Mouse (Mus musculus) brain, embryonic 14.5 days (tissue): ENCODE data around the gene Plekhg5. TPM values are rescaled to one million over a fixed set of nuclear protein-coding genes. Genes with fewer than 3 reads are reported as not detected.

Experiments
- DNase-seq: peaks from one replicate; pipeline ENCODE4 v3.0.0-alpha.2; 2011; ENCODE audit warnings: low read depth
- CTCF ChIP-seq: fragments of 200-500 bp; IDR thresholded peaks from 2 replicates; pipeline ENCODE4 v1.5.1; 2012; ENCODE audit warnings: inconsistent platforms, mild to moderate bottlenecking, moderate library complexity, borderline replicate concordance; ENCODE audit not compliant: insufficient read depth, insufficient read length; ENCODE audit errors: extremely low read depth
- POLR2A ChIP-seq: fragments of 200-500 bp; IDR thresholded peaks from 2 replicates; pipeline ENCODE4 v1.6.1; 2012; ENCODE audit warnings: mild to moderate bottlenecking, inconsistent platforms, borderline replicate concordance; ENCODE audit not compliant: poor library complexity, insufficient read depth, insufficient read length, severe bottlenecking; ENCODE audit errors: extremely low read depth
- polyA plus RNA-seq: library from polyadenylated mRNA; depleted of rRNA; stranded (reverse); fragments of >200 nt; gene quantifications from 2 replicates; pipeline ENCODE4 v1.2.3, GENCODE M21; 2012

The Plekhg5 gene
- polyA plus RNA-seq, 1 experiment, result 18.6 TPM

- peak; percentile 22 for DNase-seq
- TF ChIP-seq POLR2A (no peak), CTCF (no peak)
Measured at GRCm38 (mm10) chr4:152092751-152093293, 20.5 kb downstream of the Plekhg5 start.

DNA sequence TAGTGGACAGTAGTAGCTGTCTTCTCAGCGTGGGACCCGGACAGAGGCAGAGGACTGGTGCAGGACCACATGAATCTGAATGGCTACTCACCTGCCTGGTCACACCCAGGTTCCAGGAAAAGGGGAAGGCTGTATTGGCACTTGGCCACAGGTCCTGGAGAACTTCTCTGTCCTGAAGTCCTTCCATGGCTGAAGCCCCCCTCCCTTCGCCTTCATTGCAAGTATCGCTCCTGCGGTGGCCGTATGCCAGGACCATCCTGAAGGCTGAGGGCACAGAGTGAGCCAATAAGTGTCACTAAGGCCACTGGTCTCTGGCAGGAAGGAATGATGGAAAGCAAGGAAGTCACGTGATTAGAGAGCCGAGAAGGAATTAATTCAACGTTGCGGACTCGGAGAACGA lies 21.9 kb downstream of the Plekhg5 start:
- TF ChIP-seq POLR2A (no peak), CTCF (no peak)
- DNase-seq, result no peak

GRCm38 (mm10) chr4:152095937-152096910 lies 23.9 kb downstream of the Plekhg5 start:
- TF ChIP-seq CTCF (peak; percentile 77), POLR2A (no peak)
- peak; percentile 58 for DNase-seq

DNA sequence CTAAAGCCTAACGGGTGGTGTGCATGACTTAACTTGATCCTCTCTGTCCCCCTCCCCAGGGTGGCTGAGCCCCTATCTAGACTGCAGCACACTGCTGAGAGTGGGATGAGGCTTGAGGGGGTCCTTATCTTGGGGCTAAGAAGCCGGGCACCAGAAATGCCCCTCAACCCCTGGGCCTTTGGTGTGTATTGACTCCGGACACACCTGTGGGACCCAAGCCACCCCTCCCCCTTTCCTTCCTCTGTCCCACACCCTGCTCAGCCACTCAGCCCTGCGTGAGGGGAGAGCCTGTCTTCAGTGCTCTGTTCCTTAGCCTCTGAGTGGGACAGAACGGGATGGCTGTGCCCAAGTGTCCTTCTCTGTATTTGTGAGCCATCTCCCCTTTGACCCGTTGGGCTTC lies 24.6 kb downstream of the Plekhg5 start:
- no peak for TF ChIP-seq POLR2A
- no peak for TF ChIP-seq CTCF
- no peak for DNase-seq

DNA sequence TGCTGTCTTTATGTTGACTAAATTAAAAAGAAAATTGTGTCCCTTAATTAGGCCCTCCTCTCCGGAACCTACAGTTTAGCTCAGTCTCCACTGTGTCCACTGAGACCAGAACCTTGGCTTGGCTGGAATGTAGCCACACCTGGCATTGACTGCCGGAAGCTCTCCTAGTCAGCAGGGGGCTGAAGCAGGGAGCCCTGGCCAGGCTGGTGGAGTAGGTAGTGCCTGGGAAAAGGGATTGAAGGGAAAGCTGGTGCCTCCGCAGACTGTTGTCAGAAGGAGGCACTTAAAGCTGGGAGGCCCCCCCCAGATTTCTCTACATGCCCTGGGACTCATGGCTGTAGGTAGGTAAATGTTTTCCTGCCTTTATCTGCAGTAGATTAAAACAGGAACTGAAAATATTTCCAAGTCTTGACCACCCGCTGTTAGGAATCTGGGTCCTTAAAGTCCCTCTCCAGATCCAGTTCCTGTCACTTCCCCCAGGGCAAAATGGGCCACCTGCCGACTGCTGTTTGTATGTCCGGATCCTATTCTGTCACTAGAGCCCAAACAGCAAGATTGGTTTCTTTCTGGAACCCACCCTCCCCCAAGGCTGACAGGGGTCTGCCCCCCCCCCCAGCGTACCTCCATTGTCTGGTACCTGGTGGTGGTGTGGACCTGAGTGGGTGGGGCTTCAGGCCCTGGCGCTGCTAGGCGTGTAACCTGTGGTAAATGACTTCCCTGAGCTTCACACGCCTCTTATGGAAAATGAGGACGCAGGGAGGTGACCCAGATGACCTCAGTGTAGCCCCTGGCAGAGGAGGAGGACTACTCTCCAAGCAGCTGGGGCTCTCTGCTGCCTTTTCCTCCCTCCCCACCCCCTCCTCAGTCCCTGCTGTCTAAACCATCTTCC lies 25.9 kb downstream of the Plekhg5 start:
- TF ChIP-seq CTCF, result no peak
- TF ChIP-seq POLR2A, result no peak
- DNase-seq, result no peak

GRCm38 (mm10) chr4:152100541-152100940 lies 28.2 kb downstream of the Plekhg5 start:
- TF ChIP-seq CTCF, result no peak
- TF ChIP-seq POLR2A, result no peak
- no peak for DNase-seq

- no peak for DNase-seq
- TF ChIP-seq POLR2A, result no peak
- TF ChIP-seq CTCF, result no peak
Measured at GRCm38 (mm10) chr4:152101081-152101653, 28.9 kb downstream of the Plekhg5 start.

GRCm38 (mm10) chr4:152101921-152102320 lies 29.6 kb downstream of the Plekhg5 start:
- DNase-seq, result no peak
- TF ChIP-seq CTCF (no peak), POLR2A (no peak)

GRCm38 (mm10) chr4:152103025-152103424 lies 30.7 kb downstream of the Plekhg5 start:
- peak; percentile 48 for DNase-seq
- TF ChIP-seq POLR2A (no peak), CTCF (peak; percentile 87)

DNA sequence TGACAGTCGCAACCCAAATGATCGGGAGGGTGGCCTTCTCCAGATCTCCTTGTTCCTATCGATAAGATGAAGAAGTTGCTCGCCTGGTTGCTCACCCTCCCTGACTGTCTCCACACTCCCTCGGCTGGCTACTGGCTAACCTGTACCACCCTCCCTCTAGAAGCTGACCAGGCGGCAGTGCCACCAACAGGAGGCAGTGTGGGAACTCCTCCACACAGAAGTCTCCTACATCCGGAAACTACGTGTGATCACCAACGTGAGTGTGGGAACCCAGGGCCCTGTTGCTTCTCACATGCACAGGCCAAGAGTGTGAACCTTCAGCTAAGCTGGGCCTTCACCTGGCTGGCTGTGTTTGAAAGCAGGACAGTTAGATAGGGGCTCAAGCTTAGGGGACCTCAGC lies 34.4 kb downstream of the Plekhg5 start:
- no peak for TF ChIP-seq POLR2A
- no peak; the same call in 1 of the 2 replicates for TF ChIP-seq CTCF

More for the DNA sequence above, 34.4 kb downstream of the Plekhg5 start:
- no peak for DNase-seq
